Mouse (Mus musculus): ENCODE measurements around the gene Hand1.

- TF ChIP-seq CTCF (IDR thresholded peaks at IDR 0.05; ENCODE audit: low read depth, low read length): no peak
- TF ChIP-seq POLR2A (IDR thresholded peaks at IDR 0.05; ENCODE audit: borderline replicate concordance, low read depth, low read length): no peak
These were observed 41.6 kb downstream of the Hand1 start for GRCm38 (mm10) chr11:57790866-57791535.

All from bone marrow macrophage, adult 2 months (primary cell).